Mouse (Mus musculus): ENCODE measurements around the gene Gstp1.
A peak's percentile ranks its signal among the peaks of the same experiment; 100 is the strongest.

DNA sequence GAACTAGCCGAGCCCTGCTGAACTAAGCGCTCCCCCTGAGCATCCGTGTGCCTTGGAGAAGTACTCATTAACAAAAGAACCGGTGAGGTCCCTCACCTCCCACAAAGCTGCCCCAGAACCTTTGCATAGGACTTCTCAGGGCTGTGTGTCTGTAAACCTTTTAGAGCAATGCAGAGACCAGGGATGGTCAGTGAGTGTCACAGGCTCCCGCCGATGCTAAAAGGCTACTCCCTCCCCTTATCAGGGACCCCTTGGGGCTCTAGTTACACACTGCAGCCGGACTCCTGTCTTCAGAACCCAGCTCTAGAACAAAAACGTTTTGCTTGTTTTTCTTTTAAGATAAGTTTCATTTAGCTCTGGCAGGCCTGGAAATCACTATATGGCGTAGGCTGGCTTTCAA lies 24.7 kb downstream of the Gstp1 start:
- TF ChIP-seq POLR2A (IDR thresholded peaks at IDR 0.05; ENCODE audit: insufficient read depth, low read depth, low read length) (no peak), CTCF (IDR thresholded peaks at IDR 0.05) (peak; percentile 1; the same call in 1 of the 2 replicates)
